Mouse (Mus musculus) heart, postnatal 4 days (tissue): ENCODE measurements around the gene Vash1. TPM values are rescaled to one million over a fixed set of nuclear protein-coding genes. Genes with fewer than 3 reads are reported as not detected.
A peak's percentile ranks its signal among the peaks of the same experiment; 100 is the strongest.

Experiments used
- DNase-seq: peaks from one replicate; pipeline ENCODE4 v3.0.0; 2021
- total RNA-seq, 2 experiments: library from RNA; stranded (reverse); gene quantifications; 2 replicates each; pipeline ENCODE4 v1.2.3; 2021

The Vash1 gene
- 10 to 100 TPM; 53.5 to 56.7 TPM for total RNA-seq

GRCm38 (mm10) chr12:86678591-86679545 lies at the start of gene Vash1:
Gene Vash1, plus strand, starts transcription at chr12:86678700.
- peak; percentile 79 for DNase-seq

- no peak for DNase-seq
Measured at GRCm38 (mm10) chr12:86628783-86629172, 49.7 kb upstream of the Vash1 start.

DNA sequence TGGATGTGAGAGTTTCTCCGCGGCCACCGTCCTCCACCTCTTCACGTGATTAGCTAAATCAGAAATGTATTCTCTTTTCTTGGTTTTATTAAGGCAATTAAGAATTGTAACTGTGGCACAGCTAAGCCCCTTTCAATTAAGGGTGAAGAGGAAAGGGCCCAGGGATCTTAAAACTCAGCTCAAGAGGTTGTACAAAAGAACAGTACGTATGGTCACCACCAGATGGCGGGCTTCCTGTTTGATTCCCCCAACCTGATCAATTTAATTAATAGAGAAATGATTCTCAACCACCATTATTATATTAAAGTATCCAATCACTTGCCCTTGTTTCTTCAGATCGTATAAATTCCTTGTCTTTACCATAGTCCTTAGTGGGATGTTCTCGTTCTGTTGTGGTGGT lies 36.7 kb upstream of the Vash1 start:
- peak; percentile 35 for DNase-seq

DNA sequence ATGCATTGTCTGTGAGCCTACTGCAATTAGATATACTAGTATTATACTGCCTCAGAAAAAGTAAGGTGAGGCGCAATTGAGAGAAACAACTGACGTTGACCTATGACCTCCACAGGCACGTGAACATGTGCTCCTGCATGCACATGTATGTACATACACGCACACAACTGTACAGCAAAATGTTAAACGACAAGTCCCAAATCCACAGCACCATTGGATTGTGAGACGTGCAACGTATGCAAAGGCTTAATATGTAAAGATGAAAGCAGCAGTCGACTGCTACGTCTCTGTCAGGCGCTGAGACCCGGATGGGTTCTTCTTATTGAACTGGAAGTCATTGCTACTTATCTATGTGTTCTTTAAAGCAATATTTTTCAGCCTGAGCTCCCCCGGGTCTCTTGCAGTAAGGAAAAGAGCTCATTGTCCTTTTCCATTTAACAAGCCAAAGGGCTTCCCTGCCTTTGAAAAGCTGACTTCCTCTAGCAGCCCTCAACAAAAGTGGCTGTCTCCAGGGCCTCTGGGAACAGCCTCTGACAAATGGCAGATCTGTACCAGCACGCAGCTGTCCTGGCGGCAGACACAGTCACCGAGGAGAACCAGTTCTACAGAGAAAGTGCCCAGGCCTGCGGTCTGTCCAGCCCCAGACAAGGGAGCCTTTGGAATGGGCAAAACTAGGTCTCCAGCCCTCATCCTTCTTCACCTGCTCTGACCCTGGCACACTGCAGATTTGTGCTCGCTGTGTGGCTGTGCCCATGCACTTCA lies 33.8 kb upstream of the Vash1 start:
- DNase-seq: peak; percentile 19

DNA sequence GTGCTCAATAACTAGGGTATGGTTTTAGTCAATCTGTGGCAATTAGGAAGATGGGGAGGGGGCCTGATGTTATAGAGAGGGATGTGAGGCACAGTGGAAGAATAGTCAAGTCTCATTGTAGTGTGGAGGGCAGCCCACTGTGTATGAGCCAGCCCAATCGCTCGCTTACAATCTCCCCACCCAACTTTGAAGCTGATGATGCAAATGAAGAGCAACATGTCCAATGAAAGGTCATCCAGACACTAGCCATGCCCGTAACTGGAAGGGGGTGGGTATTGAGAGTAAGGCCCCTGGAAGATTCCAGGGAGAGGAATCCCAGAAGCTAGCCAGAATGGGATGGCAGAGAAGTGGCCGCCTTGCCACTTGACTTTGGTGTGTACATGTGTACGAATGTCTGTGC lies 33.0 kb upstream of the Vash1 start:
- DNase-seq: no peak

- peak; percentile 34 for DNase-seq
Measured at GRCm38 (mm10) chr12:86646831-86647230, 31.7 kb upstream of the Vash1 start.

GRCm38 (mm10) chr12:86647279-86647678 lies 31.2 kb upstream of the Vash1 start:
- no peak for DNase-seq

- no peak for DNase-seq
Measured at GRCm38 (mm10) chr12:86647736-86648135, 30.8 kb upstream of the Vash1 start.

DNA sequence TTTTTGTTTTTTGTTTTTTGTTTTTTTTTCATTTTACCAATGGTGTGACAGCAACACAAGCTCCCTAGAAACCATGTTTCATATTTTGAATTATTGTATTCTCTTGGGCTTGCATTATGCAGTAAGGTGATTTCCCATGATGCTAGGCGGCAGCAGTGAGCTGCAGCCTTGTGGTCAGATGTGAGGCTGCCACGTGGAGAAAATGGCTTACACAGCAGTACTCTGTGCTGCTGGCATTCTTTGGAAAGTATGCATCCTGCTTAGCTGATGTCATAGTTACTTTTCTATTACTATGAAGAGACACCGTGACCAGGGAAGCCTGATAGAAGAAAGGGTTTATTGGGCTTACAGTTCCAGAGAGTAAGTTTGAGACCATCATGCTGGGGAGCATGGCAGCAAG lies 30.0 kb upstream of the Vash1 start:
- DNase-seq: no peak

DNA sequence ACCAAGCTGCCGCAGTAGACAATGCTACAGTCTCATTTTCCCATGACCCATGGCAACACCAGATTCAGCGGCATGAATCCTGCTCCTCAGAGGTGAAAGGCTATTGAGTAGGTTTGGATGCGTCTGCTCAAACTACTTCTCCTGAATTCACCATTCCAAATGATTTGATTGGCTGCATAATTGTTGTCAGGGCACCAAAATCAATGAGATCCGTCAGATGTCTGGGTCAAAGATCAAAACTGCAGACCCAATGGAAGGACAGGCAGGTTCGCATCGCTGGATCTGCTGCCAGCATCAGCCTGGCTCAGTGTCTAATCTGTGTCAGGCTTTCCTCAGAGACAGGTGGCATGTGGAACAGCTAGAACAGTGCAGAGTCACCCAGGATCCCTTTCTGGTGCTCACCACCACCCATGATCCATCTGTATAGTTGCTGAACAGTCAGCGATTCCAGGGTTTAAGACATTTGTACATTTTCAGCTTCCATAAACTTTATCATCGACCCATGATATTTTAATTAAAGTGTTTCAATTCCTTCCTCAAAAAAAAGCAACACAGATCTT lies 27.1 kb upstream of the Vash1 start:
- no peak for DNase-seq

DNA sequence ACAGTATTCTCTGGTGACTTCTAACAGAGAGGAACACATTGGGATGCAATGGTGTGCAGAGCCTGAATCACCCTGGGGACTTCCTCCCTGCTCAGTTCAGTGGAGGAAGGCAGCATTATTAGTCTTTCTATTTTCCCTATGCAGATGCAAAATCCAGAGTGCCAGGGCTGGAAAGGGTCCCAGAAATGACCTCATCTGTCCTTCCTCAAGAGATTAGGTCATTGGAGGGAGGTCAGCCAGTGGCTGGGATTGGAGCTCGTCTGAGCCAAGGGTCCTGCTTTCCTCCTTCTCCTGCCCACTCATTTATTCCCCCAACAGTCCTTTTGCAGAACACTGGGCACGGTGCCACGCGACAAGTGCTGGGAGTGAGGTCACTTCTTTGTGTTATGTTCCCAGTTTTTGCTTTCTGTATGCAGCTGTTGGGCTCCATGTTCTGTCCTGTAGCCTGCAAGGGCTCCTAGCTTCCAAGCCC lies 25.9 kb upstream of the Vash1 start:
- DNase-seq: peak; percentile 97

GRCm38 (mm10) chr12:86659447-86659968 lies 19.0 kb upstream of the Vash1 start:
- DNase-seq: peak; percentile 37

DNA sequence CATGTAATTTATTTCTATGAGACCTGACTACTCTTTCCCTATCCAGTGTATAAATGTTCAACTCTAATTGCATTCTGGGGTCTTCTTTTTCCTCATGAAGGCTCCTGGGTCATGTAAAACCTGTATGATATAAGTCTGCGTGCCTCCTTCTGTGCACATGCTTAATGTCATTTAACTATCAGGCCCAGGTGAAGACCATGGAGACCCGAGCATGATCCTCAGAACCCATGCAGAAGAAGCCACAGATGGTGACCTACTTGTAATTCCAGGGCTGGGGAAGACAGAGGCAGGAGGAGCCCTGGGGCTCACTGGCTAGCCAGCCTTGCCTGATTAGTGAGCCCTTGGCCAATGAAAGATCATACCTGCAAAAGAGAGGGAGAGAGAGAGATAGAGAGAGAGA lies 18.0 kb upstream of the Vash1 start:
- no peak for DNase-seq

DNA sequence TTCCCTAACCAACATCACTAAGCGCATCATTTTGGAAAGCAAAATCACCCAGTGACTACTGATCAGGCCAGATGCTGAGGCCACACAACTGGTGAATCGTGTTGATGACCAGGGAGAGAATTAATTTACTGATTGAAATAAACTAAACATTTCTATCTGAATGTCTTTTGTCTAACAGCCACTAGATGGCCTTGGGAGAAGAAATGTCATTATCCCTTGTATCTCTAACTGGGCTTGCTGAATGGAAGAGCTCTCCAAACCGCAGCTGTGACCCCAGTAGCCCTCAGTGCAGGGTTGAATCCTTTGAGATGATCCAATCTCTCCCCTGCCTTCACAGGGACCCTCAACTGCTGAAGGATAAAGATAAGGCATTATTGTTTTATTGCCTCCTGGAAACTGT lies 12.8 kb upstream of the Vash1 start:
- no peak for DNase-seq

GRCm38 (mm10) chr12:86668404-86668803 lies 10.1 kb upstream of the Vash1 start:
- DNase-seq: no peak

- no peak for DNase-seq
Measured at GRCm38 (mm10) chr12:86672105-86672504, 6.4 kb upstream of the Vash1 start.

DNA sequence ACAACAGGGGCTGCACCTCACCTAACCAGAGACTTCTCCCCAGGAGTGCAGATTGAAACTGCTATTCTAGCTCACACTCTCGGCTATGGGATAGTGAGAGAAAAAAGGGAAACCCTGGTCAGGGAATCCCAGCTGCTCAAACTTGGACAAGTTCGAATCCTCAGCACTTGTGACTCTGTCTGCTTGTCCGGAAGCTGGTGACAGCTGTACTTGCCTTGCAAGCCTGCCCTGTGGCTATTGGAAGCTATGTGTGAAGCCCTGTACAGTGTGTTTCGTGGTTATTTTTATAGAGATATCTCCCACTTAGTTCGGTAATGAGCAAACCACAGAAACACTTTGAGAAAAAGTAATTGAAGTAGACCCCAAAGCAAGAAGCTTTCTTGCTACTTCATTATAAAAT lies 6.0 kb upstream of the Vash1 start:
- no peak for DNase-seq

DNA sequence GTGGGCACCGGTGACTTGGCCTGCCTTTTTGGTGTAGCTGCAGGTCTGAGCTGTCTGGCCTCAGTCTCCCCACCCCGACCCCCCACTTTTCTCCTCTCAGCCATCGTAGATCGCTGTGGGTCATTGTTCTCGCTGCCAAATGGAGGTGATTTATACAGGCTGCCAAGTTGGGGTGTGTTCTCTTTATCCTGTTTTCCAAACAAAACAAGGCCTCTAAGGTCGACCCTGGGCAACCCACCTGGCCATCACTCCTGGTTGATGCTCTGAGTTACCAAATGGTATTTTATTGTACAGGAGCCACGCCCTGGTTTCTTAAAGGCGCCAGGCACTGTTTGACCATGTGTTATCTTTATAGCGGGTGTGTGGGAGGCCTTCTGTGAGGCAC lies 1.0 kb downstream of the Vash1 start:
- no peak for DNase-seq

GRCm38 (mm10) chr12:86679991-86680491 lies 1.5 kb downstream of the Vash1 start:
- DNase-seq: no peak

- no peak for DNase-seq
Measured at GRCm38 (mm10) chr12:86680591-86681193, 2.2 kb downstream of the Vash1 start.

- no peak for DNase-seq
Measured at GRCm38 (mm10) chr12:86681626-86682025, 3.1 kb downstream of the Vash1 start.

- no peak for DNase-seq
Measured at GRCm38 (mm10) chr12:86682178-86682577, 3.7 kb downstream of the Vash1 start.
